Mouse (Mus musculus) erythroblast, embryonic 14.5 days (primary cell): ENCODE results near the gene Gpt2.

Source experiments
- GATA1 ChIP-seq: IDR thresholded peaks from 2 replicates; pipeline ENCODE4 v1.6.1; 2012; ENCODE audit warnings: low read length, inconsistent platforms, mixed read lengths
- TAL1 ChIP-seq: IDR thresholded peaks from 3 replicates; pipeline ENCODE4 v1.6.1; 2012; ENCODE audit warnings: low read length, inconsistent platforms, mixed read lengths

GRCm38 (mm10) chr8:85464316-85464715 lies 28.1 kb upstream of the Gpt2 start:
- TF ChIP-seq TAL1 (no peak), GATA1 (no peak)
